In the genomic region with DNA sequence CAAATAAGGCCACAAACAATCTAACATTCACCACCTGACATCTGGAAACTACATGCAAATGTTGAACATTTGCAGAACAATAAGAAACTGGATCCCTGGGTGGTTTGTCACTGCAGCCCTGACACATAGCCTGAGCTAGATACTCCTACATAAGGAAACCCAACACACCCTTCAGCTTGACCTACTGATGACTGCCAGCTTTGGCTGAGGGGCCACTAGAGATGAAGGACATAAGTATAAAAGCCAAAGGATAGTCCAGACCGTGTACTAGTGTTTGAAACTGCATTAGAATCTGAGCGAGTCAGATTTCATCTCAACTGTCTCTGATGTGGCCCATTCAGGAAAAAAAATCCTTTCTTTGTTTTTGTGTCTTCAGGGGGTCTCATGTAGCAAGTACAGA, we compare ENCODE assay signal across 26 mouse cellular contexts.
DNase-seq lines count a peak whose midpoint lies in the region; ATAC-seq and TF ChIP-seq lines count a peak whose summit lies in the region.
"Had no signal": no experiment of that assay in that cellular context is flagged by ENCODE, and none has a peak within 500 bp of the region (broad histone marks: within the 10 kb centered on the region; RNA-seq: fewer than 3 reads in every experiment).

No protein-coding gene starts in this region.

- peak; percentile 38 for ATAC-seq in Patski
- ATAC-seq: CD4-positive, CD25-positive, alpha-beta regulatory T cell, adult 4 months; inflammation-experienced regulatory T-cells, adult 6 months had no signal

- in situ Hi-C loops in Patski (cut with MboI; ENCODE audit: low pct_unique_long_range_greater_than_20kb) = no loop called here

- H3K27me3 ChIP-seq in heart, adult 2 months (ENCODE audit: control insufficient read depth, insufficient read depth, low read length) = no peaks in the 10 kb centered on the region; the same call in 1 of the 2 replicates
- no peaks in the 10 kb centered on the region for H3K27me3 ChIP-seq in Patski
- H3K27me3 ChIP-seq: embryonic facial prominence, embryonic 12.5 days; forebrain, embryonic 12.5 days; heart, embryonic 13.5 days; hindbrain, embryonic 15.5 days; kidney, embryonic 15.5 days; limb, embryonic 13.5 days; megakaryocyte, embryonic 14.5 days; midbrain, embryonic 12.5 days; neural tube, embryonic 13.5 days had no signal

- H3K4me3 ChIP-seq in heart, adult 2 months = no peak overlapping the region
- H3K4me3 ChIP-seq in left cerebral cortex, adult 2 months = no peak overlapping the region
- H3K4me3 ChIP-seq: embryonic facial prominence, embryonic 12.5 days; erythroblast, embryonic 14.5 days; forebrain, embryonic 12.5 days; heart, embryonic 13.5 days; hindbrain, embryonic 10.5 days; hindbrain, embryonic 15.5 days; kidney, embryonic 15.5 days; limb, embryonic 13.5 days; megakaryocyte, embryonic 14.5 days; midbrain, embryonic 12.5 days; myocyte; neural tube, embryonic 13.5 days had no signal

- CTCF ChIA-PET in Patski (lab: Charles Lee) = interaction anchor here (1.4 to 1.5 kb wide), 3 partner anchors 152 to 297 kb away, joined by 3 read pairs; no protein-coding TSS in a partner anchor

- no peak overlapping the region for H3K9ac ChIP-seq in heart, adult 2 months (ENCODE audit: low read depth, low read length)
- H3K9ac ChIP-seq: embryonic facial prominence, embryonic 12.5 days; forebrain, embryonic 12.5 days; forebrain, postnatal 0 days; heart, embryonic 13.5 days; hindbrain, embryonic 15.5 days; kidney, embryonic 15.5 days; limb, embryonic 13.5 days; midbrain, embryonic 12.5 days; neural tube, embryonic 13.5 days had no signal

- TF ChIP-seq CTCF in heart, adult 2 months (IDR thresholded peaks at IDR 0.05) = no peak
- TF ChIP-seq CTCF in Patski (IDR thresholded peaks at IDR 0.05) = no peak
- TF ChIP-seq CTCF in left cerebral cortex, adult 2 months (IDR thresholded peaks at IDR 0.05) = no peak

- WGBS in heart, adult 2 months = 73% methylated on average over 2 of the region's 2 CpGs

- intact Hi-C loops in heart, adult 2 months (cut with DNase I) = no loop called here
- intact Hi-C loops in left cerebral cortex, adult 2 months (cut with DNase I) = no loop called here

- TF ChIP-seq POLR2A in heart, adult 2 months (IDR thresholded peaks at IDR 0.05; ENCODE audit: insufficient read depth, low read depth, low read length) = no peak

- POLR2A ChIA-PET in Patski (lab: Charles Lee) = no interaction called here

- DNase-seq in cerebellum, adult 9-11 months = peak; percentile 20
- DNase-seq in cerebellum, postnatal 4 days (ENCODE audit: low spot score in 2 of 2) = no peak
- no peak for DNase-seq in heart, adult 2 months
- DNase-seq in heart, adult 9 months (ENCODE audit: low spot score in 2 of 2) = no peak
- no peak for DNase-seq in Patski (ENCODE audit: low read depth, low spot score)
- DNase-seq in cerebellum, postnatal 25 days = peak; percentile 15
- DNase-seq in left cerebral cortex, adult 2 months (ENCODE audit: extremely low spot score in 1 of 2, low spot score in 2 of 2) = no peak
- DNase-seq: adrenal gland, adult 8-10 months; kidney, adult 11 months; thymus, adult 2 months; thymus, postnatal 36 days had no signal

- peaks cover 17% of the 10 kb centered on the region for H3K4me1 ChIP-seq in heart, adult 2 months (ENCODE audit: control insufficient read depth, insufficient read depth, low read length)
- H3K4me1 ChIP-seq: forebrain, embryonic 12.5 days; hindbrain, embryonic 10.5 days; hindbrain, embryonic 15.5 days; megakaryocyte, embryonic 14.5 days; midbrain, embryonic 12.5 days; neural tube, embryonic 13.5 days had no signal

- H3K27ac ChIP-seq in heart, adult 2 months = peak overlapping the region; percentile 53
- H3K27ac ChIP-seq in left cerebral cortex, adult 2 months = no peak overlapping the region
- H3K27ac ChIP-seq: embryonic facial prominence, embryonic 12.5 days; forebrain, embryonic 12.5 days; heart, embryonic 13.5 days; hindbrain, embryonic 10.5 days; hindbrain, embryonic 15.5 days; kidney, embryonic 15.5 days; limb, embryonic 13.5 days; midbrain, embryonic 12.5 days; neural tube, embryonic 13.5 days had no signal

- no peaks in the 10 kb centered on the region for H3K79me2 ChIP-seq in heart, adult 2 months (replicated peaks; ENCODE audit: control insufficient read depth, insufficient read depth, low read length)

- TF ChIP-seq EP300 in heart, adult 2 months (IDR thresholded peaks at IDR 0.05; ENCODE audit: insufficient read depth, low read depth, low read length) = no peak

- peaks cover 7% of the 10 kb centered on the region for H3K36me3 ChIP-seq in heart, adult 2 months (ENCODE audit: control insufficient read depth, insufficient read depth, low read length)
- H3K36me3 ChIP-seq: embryonic facial prominence, embryonic 12.5 days; forebrain, embryonic 12.5 days; heart, embryonic 13.5 days; hindbrain, embryonic 10.5 days; hindbrain, embryonic 15.5 days; kidney, embryonic 15.5 days; limb, embryonic 13.5 days; midbrain, embryonic 12.5 days; neural tube, embryonic 13.5 days had no signal

Comparison
In these comparisons a context has a peak if more than half of its experiments do, and no peak if none do; other contexts are left out.
1. DNase-seq: peak in cerebellum, adult 9-11 months (single experiment) and cerebellum, postnatal 25 days (2 of 2); none in cerebellum, postnatal 4 days (0 of 2), heart, adult 2 months (0 of 2), heart, adult 9 months (0 of 2), Patski (single experiment) and left cerebral cortex, adult 2 months (0 of 2).